Mouse (Mus musculus) lung, postnatal 36 days (tissue): Measurements from ENCODE around the gene Edn2.

ENCODE experiments used
- DNase-seq: peaks from one replicate; pipeline ENCODE4 v3.0.0; 2022; ENCODE audit warnings: mixed read lengths

The Edn2 gene

DNA sequence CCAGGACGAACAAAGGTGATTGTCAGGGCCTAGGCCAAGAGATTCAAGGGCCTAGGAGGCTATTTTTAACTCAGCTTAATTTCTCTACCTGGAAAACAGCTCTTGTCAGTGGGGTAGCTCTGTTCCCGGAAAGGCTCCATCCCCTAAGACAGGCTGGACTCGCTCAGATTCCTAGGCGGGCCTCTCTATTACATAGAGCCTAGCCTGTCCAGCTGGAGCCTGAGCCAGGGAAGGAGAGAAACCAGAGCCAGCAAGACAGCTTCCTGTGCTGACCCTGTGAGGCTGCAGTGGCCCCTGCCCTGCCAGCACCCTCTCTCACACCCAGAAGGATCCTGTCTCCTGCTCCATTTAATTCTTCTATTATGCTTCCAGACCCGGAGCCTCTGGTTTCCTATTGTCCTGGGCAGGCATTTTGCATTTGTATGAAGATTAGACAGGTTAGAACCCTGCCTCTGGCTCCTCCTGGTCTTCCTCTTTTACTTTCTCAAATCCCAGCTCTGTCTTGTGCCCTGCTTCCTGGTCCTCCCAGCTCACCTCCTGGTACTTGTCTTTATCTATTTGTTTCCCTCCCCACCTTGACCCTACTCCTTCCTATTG lies 2.2 kb upstream of the Edn2 start:
- no peak for DNase-seq

DNA sequence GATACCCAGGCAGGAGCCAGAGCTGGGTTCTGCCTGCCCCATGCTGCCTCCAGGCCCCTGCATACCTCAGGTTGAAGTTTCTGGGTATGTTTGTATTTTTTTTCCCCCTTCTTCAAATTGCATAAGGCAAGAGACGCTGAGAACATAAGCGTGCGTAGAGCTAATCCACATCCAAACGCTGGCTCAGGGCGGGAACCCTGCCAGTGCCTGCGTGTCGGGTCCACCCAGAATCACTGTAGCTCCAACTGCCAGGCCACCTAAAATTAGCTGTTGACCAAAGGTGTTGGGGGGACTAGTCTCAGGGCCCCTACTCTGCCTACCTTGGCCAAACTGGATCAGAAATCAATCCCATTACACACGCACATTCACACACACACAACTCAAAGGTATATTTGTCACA lies 1.6 kb downstream of the Edn2 start:
- no peak for DNase-seq

DNA sequence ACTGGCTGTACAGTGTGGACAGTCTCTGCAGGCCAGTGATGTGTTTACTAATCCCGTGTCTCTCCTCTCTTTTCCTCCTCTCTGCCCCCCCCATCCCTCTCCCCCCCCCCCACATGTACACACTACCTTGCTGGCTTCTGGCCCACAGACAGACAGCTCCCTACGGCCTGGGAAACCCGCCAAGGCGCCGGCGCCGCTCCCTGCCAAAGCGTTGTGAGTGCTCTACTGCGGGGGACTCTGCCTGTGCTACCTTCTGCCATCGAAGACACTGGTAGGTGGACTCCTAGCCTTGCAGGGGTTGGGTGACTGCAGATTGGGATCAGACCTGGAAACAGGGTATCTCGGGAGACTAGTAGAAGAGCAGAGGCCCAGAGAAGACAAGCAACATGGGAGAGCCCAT lies 2.2 kb downstream of the Edn2 start:
- peak; percentile 55 for DNase-seq

DNA sequence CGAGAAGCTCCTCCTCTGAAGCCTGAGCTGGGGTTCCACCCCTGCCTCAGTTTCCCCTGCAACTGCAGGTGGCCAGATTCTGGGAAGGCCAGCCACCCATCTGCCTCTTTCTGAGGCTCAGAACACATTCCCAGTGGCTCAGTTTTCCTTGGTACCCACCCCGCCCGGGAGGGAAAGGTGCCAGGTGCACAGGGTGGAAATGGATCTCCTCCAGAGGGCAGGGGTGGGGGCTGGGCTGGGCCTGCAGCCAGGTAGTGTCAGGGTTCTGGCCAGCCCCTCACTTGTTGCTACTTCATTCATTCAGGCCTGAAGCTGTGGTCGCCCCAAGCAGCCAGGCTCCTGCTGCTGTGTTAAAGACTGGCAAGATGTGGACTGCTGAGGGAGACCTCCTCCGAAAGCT lies 3.3 kb downstream of the Edn2 start:
- DNase-seq: no peak

DNA sequence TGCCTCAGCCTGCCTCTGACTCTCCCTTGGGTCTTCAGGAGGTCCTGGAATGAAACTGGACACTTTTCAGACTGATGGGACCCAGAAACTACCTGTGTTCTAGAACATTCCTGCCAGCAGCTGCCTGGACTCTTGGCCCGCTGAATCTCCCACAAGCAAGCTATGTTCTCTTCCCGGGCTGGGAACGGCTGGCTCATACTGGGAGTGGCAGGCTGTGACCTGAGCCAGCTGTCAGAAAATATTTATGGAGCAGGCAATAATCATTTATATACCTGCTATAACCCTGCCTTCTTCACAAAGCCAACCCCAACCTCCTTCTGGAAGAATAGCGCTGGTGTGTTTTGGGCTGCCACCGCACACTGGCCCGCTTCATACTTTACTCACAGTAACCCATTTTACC lies 6.8 kb downstream of the Edn2 start:
- no peak for DNase-seq

DNA sequence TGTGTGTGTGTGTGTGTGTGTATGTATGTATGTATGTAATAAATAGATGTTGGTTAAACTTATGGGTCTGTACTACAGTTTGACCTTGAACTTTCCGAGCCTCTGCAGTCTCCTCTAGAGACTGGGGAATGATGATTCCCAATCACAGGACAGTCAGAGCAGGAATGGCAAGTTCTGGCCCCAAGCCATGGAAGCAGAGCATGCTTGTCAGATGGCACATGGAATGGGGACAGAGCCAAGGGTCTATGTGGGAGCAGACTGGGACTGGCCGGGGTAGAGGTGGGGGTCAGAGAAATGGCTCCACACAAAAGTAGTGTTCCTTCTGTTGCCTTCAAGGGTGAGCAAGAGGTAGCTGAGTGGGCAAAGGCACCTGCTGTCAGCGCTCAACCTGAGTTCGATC lies 7.3 kb downstream of the Edn2 start:
- no peak for DNase-seq

DNA sequence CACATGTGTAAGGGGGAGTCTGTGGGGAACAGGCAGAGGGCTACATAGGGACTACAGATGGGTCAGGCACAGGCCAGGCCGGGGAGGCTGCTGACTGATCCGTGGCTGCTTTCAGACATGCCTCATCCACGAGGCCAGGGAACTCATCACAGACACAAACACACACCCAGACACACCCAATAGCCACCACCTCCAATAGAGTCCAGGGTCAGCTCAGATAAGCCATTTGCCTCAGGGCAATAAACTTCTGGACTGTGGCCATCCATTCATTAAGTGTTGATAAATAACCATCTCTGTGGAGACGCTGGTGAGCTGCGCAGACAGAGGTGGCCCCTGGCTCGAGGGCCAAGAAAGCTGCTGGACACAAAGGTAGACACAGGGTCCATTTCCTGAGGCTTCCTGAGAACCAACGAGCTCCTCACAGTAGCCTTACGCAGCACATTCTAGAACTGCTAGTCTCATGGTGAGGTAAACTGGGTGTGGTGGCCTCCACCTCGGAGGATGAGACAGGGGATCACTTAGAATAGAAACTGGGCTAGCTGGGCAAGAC lies 9.5 kb downstream of the Edn2 start:
- DNase-seq: no peak

DNA sequence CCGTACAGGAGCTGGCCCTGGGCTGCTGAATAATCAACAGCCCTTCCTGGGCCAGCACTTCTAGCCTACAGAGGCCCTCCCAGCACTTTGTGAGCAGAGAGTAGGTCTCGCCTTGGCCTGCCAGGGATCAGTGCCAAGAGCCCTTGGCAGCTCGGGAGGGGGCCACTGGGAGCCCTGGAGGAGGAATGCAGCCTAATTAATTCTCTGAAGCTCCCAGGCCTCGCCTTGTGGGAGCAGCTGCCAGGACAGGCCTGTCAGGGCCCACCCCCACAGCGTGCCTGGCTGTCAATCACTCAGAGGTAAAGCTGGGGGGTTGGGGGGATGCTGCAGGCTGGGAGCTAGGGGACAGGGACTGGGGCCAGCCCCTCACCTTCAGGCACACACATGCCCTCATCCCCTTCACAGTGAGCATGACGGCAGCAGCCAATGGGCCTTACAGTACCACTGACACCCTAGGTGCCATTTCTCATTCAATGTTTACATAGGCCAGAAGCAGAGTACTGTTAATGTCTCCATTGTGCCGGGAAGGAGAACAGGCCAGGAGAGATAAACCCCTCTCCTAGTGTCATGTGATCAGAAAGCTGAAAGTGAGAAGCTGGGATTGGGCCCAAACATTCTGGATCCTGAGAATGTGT lies 11.2 kb downstream of the Edn2 start:
- DNase-seq: no peak

DNA sequence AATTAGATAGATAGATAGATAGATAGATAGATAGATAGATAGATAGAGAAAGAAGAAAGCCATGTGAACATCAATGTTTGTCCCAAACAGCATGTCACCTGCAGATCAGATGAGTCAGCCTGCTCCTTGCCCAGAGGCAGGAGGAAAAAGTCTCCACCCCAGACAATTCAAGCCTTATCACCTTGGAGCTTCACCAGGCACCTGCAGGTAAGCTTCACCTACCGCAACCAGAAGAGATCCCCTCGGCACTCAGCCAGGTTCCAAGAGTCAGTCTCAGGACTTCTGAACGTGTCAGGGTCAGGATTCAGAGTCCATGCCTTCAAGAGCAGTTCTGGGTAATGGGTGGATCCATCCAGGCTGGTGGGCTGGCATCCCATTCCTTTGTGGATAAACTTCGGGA lies 18.1 kb downstream of the Edn2 start:
- no peak for DNase-seq

DNA sequence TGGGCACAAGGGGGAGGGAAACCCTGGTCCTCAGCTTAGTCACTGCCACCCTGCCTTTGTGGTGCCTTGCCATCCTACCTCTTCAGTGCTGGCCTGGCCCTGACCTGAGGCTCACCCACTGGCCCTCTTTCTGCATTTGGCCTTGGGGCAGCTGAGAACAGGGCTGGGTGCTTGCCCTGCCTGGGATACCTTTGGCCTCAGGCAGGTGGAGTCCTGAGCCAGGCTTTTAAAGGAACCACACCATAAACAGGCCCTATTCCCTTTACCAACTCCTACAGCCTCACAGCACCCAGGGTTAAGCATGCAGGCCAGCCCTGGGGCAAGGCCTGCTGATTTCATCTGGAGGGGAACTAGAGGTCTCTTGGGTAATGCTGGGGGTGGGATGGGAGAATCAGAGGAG lies 19.5 kb downstream of the Edn2 start:
- no peak for DNase-seq

DNA sequence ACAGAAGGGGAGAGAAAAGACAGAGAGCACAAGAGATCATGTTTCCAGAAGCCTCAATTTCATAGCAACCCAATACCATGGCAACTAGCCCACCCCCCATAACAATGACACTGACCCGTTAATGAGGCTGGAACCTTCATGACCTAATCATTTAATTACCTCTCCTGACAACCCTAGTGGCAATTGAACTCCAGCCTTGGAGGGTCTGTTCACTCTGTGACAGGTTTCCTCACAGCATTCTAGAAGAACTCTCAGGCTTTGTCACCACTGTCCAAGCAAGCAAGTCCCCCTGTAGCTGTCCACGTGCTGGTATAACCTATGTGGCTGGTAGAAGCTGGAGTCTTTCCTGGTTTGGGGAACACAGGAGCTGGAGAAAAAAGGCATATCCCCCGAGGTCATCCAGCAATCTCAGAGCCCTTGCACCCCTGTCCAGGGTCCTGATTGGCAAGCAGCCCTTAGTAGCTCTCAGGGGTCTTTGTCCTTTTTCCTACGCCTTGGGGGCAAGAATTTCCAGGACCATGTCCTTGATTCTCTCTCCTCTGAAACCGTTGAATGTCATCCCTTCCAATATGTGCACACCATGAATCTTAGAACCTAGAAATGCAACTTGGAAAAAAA lies 23.5 kb downstream of the Edn2 start:
- DNase-seq: no peak

DNA sequence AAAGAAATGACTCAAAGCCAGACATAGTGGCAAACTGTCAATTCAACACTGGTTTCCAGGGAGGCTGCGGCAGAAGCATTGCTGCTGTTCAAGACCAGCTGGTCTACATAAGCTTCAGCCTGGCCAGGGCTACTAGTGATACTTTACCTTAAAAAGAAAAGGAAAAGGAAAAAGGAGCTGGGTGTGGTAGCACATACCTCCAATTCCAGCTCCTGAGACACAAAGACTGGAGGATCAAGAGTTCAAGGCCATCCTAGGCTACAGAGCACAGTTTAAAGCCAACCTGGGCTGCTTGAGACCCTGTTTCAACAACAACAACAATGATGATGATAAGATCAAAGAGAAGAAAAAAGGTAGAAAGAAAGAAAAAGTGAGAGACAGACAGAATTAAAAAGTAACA lies 25.4 kb downstream of the Edn2 start:
- DNase-seq: no peak

DNA sequence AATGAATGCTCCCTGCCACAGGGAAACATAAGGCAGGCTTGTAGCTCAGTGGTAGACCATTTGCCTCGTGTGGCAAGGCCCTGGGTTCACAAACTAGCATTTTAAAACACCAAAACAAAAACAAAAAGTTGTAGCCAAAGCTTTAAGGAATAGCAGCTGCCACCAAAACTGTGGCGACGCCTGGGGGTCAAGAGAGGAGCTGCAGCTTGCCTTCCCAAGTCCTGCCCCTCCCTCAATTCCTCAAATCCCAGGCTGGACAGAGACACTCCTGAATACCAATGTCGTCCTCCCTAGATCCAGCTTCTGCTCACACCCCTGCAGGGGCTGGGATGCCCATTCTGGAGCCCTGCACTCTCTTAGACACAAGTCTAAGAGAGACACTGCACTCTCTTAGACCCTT lies 25.9 kb downstream of the Edn2 start:
- DNase-seq: peak; percentile 30

DNA sequence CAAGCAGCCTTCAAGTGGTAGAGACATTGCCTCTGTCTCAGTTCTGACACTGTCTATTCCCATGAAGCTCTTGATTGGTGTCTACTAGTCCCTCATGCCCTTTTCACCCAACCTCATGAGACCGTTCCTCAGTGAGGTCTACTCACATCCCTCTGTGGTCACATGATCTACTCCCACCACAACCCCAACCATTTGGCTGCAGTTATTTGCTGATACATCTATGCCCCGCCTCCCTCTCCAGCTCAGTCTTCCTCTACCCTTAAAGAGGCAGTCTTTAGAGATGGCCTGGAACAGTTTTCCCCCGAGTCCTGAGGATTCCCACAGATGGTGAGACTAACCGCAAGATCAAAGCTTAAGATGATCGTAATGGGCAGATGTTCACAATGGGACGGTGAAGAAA lies 27.2 kb downstream of the Edn2 start:
- DNase-seq: no peak

DNA sequence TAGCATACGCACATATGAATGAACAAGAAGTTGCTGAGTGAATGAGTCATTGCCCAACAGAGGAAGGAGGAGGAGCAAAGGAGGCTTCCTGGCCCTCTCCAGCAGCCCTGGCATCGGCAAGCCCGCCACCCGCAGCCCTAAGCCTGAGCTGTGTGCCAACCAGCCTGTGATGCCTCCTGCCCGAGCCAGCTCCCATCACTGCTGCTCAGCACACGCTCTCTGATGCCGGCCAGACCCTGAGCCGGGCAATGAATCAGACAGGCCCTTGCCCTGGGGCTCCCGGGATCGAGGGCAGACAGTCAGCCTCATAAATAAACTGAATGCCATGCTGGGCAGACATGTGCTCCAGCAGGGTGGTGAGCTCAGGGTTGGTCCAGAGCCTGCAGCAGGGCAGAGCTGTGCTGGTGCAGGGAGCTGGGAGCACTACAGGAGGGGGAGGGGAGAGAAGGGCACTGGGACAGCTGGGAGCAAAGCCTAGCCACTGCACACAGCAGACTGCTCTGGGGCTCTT lies 27.7 kb downstream of the Edn2 start:
- DNase-seq: peak; percentile 15

DNA sequence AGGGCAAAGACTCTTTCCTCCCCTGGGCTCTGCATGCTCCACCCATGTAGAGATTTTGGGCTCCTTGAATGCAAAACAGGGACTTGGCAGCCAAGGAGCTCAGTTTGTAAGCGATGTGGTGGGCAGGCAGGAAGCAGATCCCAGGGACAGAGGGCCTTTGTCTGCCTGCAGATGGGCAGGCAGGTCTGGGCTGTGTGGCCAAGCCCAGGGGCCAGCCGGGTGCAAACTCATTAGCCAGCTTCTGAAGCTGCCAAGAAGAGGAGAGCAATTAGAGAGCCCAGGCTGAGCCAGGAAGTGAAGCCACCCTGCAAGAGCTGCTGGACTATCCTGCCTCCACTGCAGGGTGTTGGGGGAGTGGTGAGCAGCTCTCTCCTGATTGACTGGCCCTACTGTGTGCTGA lies 28.9 kb downstream of the Edn2 start:
- no peak for DNase-seq

DNA sequence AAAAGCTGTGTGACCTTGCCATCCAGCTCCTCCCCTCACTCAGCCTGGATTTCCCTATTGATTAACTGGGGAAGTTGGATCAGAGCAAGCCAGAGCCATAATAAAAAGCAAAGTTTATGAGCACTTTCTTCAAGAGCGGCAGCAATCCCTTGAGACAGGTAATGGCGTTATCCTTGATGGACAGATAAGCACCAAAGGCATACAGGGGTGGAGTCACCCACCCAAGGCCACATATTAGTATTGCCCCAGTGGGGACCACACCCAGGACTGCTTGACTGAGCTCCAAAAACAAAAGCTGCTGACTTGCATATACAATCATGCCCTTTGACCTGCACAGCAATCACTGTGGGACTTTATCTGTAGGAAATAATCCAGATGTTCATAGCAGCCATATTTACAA lies 31.0 kb downstream of the Edn2 start:
- no peak for DNase-seq

DNA sequence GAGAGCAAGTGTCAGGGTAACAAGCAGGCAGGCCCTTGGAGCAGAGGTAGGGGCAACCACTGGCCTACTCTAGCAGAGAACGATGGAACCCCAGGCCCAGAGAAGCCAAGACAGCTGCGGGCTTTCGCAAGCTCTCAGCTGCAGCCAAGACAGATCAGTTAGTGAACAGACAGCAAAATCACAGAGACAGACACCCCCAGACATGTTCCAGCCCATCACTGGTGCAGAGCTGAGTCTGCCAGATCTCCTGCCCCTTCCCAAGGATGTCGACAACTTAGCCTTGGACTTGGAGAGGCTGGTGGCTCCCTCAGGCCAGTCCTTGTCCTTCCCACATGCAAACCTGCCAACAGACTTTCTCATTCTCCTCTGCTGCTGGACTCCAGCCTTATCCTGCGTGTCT lies 33.0 kb downstream of the Edn2 start:
- peak; percentile 19 for DNase-seq

DNA sequence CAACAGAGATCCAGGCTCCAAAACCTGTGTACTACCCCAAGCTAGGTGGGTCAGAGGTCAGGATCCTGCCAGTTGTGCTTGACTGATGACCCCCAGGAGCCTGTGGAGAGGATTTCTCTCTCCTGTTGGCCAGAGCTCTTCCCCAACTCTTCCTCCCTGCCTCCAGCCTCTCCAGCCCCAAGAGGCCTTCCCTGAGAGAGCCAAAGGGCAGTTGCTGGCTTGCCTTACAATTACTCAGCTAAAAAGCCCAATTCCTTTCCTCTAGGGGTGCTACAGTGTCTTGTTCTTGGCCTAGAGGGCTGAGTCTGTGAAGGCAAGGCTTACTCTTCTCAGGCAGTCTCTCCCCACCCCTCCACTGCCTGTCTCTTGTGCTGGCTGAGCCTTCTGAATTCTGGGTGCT lies 34.0 kb downstream of the Edn2 start:
- no peak for DNase-seq

DNA sequence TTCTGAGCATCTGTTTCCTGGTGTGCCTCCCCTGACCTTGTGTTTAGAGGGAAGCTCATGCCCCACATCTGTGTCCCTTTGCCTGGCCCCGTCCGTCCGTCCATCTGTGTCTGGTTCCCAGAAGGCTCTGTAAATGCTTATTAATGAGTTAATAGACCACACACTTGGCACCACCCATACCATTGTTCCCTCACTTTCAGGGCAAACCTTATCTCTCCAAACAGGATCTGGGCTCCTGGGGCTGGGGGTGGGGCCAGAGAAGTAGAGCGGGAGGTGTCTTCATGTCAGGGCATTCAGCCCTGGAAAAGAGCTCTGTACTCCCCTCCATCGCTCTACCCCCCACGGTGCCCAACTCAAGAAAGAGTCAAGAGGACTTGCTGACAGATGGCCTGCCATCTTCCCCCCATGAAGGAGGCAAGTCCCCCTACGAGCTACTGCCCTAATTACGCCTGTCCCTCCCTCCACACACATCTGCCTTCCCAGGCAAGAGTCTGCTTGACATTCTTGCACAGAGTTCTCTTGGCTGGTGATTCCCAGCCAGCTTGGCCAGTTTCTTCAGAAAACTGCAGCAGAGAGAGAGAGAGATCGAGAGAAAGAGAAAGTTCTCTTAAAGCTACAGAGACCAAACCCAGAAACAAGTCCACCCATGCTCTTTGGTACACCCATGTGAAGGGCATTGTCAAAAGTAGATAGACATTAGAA lies 38.3 kb downstream of the Edn2 start:
- DNase-seq: peak; percentile 57

DNA sequence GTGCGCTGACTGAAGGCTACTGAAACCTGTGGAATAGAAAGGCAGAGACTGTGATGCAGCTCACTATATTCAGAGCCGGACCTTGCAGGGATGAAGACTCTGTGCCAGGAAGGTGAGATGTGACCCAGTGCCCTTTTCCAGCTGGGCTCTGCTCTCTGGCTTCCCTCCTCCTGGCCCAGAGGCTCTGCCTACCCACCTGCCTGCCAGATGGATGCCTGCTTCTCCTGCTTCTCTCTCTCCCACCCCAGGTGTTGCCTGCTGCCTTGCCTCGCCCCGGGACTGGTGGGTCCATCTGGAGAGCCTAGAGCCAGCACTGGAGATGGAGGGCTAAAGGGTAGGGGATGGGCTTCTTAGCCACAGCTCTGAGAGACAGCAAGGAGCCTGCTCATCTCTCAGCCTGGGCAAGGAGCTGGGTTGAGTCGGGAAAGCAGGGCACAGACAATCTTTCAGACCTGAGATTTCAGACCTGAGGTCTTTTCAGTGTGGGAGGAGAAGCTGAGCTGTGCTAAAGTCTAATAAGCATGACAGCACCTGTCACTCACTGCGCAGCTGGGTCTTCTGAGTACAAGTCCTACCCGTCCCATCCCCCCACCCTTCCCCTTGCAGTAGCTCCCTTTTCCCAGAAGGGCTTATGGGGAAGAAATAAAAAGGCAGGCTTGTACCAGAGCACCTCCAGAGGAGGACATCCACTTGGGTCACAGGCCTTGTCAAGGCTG lies 39.7 kb downstream of the Edn2 start:
- DNase-seq: no peak

DNA sequence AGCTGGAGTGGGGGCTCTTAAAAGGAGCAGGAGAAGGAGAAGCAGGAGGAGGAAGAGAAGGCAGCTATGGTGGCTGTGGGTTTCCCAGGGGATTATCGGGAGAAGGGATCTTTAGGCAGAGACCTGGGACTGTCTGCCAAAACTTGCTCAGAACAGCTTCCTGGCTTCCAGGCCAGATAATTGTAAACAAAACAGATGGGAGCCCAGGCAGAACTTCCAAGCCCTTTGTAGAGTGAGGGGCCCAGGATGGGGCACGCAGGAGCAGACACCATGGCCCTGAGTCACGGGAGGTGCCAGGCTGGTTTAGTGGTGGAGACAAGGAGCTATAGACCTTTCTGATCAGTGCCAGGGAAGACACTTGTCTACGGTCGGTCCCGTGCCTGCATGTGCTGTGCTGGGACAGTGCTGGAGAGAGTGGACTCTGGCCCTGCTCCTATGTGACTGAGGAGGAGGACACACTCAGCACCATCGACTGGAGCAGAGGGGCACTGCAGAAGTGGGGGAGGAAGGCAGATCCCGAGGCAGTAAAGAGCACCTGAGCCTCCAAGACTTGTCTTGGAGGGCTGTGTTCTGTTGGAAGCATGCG lies 43.4 kb downstream of the Edn2 start:
- DNase-seq: peak; percentile 67

DNA sequence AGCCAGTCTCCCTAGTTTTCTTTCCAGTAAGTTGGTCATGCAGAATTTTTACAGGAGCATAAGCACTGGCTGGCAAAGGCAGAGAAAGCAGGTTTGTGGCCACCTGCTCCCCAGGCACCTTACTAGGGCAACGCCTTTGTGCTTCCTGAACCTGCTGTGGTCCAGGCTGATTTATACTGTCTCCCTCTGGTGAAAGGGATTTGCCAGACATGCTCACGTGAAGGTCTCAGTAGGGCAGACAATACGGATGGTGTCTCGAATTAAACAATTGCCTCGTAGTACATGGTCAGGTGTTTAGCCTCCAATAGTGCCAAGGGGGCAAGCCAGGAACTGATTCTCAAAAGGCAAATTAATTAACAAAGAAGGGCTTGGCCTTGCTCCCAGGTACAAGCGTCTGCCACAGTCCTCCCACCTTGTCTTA lies 45.5 kb downstream of the Edn2 start:
- DNase-seq: no peak
